Mouse (Mus musculus): ENCODE data around the gene Eif3k. TPM values are rescaled to one million over a fixed set of nuclear protein-coding genes. Genes with fewer than 3 reads are reported as not detected.
A peak's percentile ranks its signal among the peaks of the same experiment; 100 is the strongest.
"Not testable (repeated sequence)": the region's sequence is repeated elsewhere in the genome, so short reads cannot be mapped to it uniquely, and the experiment has no call there.

Eif3k gene
- polyA plus RNA-seq, 1 experiment from 2014 or later: 222 TPM

DNA sequence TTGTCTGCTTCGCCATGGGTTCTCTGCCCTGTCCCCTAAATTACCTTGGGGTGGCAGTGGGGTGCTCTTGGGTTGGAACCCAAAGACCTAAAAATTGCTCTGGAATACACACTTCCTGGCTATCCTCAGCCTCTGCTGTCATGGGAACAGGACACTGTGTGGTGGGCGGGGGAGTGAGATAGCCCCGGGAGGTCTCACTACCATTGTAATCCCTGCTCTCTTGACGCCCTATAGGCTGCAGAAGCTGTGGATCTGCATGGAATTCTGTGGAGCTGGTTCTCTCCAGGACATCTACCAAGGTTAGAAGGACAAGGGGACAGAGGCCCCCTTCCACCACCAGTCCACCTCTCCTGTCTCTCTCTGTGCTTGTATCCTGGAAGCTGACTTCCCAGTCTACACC is 2.2 kb upstream of the Eif3k start:
- Histone ChIP-seq H3K9me3 (replicated peaks) (no peaks in the 10 kb centered on the region), H3K9ac (no peak overlapping the region), H3K27me3 (no peaks in the 10 kb centered on the region), H3K4me3 (replicated peaks) (peak overlapping the region; percentile 78), H3K4me2 (peak overlapping the region; percentile 89), H3K27ac (replicated peaks) (0 out of 2 replicates have a peak overlapping the region, but pooled peaks have one; percentile 4), H3K36me3 (replicated peaks) (peaks cover 15% of the 10 kb centered on the region), H3K4me1 (replicated peaks) (peaks cover 37% of the 10 kb centered on the region)
- 60% methylated on average over 4 of the region's 4 CpGs for WGBS (ENCODE audit: insufficient replicate concordance)
- ATAC-seq (ENCODE audit: insufficient read depth): no peak

DNA sequence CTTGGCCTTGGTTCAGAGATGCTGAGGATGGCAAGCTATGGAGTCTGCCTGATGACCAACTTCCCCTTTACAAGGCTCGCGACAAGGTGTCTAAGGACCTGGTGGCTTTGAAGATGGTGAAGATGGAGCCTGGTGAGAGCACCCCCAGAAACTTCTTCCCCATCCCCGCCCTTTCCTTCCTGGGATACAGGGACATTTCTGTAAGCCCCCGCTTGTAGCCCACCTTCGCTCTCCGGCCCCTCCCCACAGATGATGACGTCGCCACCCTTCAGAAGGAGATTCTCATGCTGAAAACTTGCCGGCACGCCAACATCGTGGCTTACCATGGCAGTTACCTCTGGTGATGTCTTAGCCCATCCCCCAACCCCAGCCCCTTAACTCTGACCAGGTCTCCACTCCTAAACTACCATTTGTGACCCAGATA is 1.5 kb upstream of the Eif3k start:
- Histone ChIP-seq H3K36me3 (replicated peaks) (peaks cover 22% of the 10 kb centered on the region), H3K4me3 (replicated peaks) (peak overlapping the region; percentile 78), H3K27ac (replicated peaks) (peak overlapping the region; percentile 89), H3K4me2 (peak overlapping the region; percentile 89), H3K4me1 (replicated peaks) (peaks cover 38% of the 10 kb centered on the region), H3K27me3 (no peaks in the 10 kb centered on the region), H3K9ac (peak overlapping the region; percentile 73), H3K9me3 (replicated peaks) (no peaks in the 10 kb centered on the region)
- ATAC-seq (ENCODE audit: insufficient read depth): no peak
- 33% methylated on average over 11 of the region's 11 CpGs for WGBS (ENCODE audit: insufficient replicate concordance)

DNA sequence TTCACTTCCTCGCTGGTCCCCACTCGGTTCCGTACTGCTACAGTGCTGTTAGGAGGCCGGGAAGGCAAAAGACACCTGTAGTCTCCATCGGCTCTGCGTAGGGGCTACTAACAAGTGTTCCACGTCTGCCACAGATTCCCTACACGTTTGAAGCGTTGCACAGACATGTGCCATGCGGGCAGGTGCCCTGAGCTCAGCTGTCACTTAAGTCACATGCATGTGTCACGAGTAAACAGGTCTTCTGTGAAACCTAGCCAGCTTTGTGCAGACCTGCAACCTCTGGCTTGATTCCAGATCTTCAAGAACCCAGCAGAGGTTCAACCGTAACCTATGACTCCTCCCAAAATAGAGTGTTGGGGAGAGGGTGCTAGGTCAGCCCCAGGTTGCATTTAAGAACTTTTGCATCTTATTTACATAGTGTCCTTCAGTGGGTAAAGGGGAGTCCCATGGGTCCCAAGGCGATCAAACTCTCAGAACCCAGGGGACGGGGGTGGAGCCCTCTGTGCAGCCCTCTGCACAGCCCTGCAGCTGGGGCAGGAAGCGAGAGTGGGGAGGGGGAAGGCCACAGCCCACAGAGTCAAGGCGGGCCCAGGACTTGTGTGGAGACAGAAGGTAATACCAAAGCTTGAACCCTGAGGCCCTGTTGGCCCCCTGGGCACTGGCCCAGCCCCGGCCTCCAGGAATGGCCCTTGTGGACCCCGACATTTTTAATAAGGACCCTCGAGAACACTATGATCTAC is 780 bp upstream of the Eif3k start:
- Histone ChIP-seq H3K36me3 (replicated peaks) (peaks cover 29% of the 10 kb centered on the region), H3K4me3 (replicated peaks) (peak overlapping the region; percentile 78), H3K27ac (replicated peaks) (peak overlapping the region; percentile 89), H3K9ac (peak overlapping the region; percentile 73), H3K4me1 (replicated peaks) (peaks cover 38% of the 10 kb centered on the region), H3K27me3 (no peaks in the 10 kb centered on the region), H3K4me2 (peak overlapping the region; percentile 89), H3K9me3 (replicated peaks) (no peaks in the 10 kb centered on the region)
- WGBS (ENCODE audit: insufficient replicate concordance): 8% methylated on average over 19 of the region's 19 CpGs
- ATAC-seq (ENCODE audit: insufficient read depth): peak; percentile 40

DNA sequence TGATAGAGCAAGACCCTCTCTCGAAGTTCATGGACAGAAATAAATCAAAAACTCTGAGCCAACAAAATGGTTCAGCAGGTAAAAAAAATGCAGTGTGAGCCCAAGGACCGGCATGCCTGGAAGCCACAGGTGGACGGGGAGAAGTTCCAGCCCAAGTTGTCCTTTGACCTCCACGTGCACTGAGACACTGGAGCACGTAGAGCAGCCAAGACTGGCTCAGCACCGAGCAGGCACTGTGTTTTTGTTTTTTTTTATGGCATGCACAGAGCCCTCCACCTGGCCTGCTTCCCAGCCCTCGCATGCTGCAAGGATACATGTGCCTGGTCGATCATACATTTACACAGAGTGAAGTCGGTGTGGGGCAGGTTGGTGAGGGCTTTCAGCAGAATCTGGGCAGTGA is 4.1 kb downstream of the Eif3k start:
- no peak overlapping the region for H3K27ac ChIP-seq (replicated peaks)
- WGBS (ENCODE audit: insufficient replicate concordance): 81% methylated on average over 9 of the region's 9 CpGs
- H3K4me3 ChIP-seq (replicated peaks): no peak overlapping the region
- H3K4me2 ChIP-seq: no peak overlapping the region
- peaks cover 21% of the 10 kb centered on the region for H3K4me1 ChIP-seq (replicated peaks)
- no peak for ATAC-seq (ENCODE audit: insufficient read depth)
- H3K36me3 ChIP-seq (replicated peaks): peaks cover 72% of the 10 kb centered on the region
- H3K9me3 ChIP-seq (replicated peaks): no peaks in the 10 kb centered on the region
- H3K27me3 ChIP-seq: no peaks in the 10 kb centered on the region
- no peak overlapping the region for H3K9ac ChIP-seq

DNA sequence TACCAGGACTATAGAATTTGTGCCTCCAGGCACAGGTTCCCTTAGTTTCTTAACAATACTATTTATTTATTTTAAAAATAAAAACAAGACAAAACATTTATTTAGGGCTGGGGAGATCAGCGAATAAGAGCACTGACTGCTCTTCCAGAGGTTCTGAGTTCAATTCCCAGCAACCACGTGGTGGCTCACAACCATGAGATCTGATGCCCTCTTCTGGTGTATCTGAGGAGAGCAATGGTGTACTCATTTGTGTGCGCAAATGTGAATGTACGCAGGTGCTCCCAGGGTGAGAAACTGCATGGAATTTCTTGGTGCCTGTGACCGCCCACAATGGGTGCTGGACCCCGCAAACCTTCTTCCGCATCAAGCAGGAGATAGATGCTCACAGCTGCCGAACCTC is 8.6 kb downstream of the Eif3k start:
- Histone ChIP-seq H3K27ac (replicated peaks) (no peak overlapping the region), H3K9me3 (replicated peaks) (no peaks in the 10 kb centered on the region), H3K36me3 (replicated peaks) (peaks cover 70% of the 10 kb centered on the region), H3K4me1 (replicated peaks) (peaks cover 11% of the 10 kb centered on the region), H3K27me3 (no peaks in the 10 kb centered on the region), H3K4me3 (replicated peaks) (no peak overlapping the region), H3K9ac (no peak overlapping the region), H3K4me2 (no peak overlapping the region)
- 73% methylated on average over 8 of the region's 8 CpGs for WGBS (ENCODE audit: insufficient replicate concordance)
- no peak for ATAC-seq (ENCODE audit: insufficient read depth)

DNA sequence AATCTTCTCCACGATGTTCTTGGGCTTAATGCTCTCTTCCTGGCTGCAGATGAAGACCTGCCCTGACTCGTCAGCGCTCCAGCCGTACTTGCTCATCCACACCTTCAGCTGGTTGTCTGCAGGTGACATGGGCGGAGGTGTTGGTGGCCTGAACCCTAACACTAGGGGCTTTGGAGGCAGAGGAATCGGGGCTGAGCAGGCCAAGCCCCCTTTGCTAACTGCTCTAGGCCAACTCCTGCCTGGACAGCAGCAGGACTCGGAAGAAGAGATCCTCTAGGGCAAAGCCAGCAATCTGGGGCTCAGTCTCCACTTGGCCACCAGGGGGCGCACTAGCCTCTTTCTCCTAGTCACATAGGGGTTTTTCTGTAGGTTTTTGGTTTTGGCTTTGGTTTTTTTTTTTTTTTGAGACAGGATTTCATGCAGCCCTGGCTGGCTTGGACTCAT is 9.1 kb downstream of the Eif3k start:
- Histone ChIP-seq H3K36me3 (replicated peaks) (peaks cover 65% of the 10 kb centered on the region), H3K27me3 (no peaks in the 10 kb centered on the region), H3K4me2 (no peak overlapping the region), H3K4me1 (replicated peaks) (peaks cover 11% of the 10 kb centered on the region), H3K27ac (replicated peaks) (no peak overlapping the region), H3K9ac (no peak overlapping the region), H3K9me3 (replicated peaks) (no peaks in the 10 kb centered on the region), H3K4me3 (replicated peaks) (no peak overlapping the region)
- ATAC-seq (ENCODE audit: insufficient read depth): no peak
- 61% methylated on average over 8 of the region's 8 CpGs for WGBS (ENCODE audit: insufficient replicate concordance)

DNA sequence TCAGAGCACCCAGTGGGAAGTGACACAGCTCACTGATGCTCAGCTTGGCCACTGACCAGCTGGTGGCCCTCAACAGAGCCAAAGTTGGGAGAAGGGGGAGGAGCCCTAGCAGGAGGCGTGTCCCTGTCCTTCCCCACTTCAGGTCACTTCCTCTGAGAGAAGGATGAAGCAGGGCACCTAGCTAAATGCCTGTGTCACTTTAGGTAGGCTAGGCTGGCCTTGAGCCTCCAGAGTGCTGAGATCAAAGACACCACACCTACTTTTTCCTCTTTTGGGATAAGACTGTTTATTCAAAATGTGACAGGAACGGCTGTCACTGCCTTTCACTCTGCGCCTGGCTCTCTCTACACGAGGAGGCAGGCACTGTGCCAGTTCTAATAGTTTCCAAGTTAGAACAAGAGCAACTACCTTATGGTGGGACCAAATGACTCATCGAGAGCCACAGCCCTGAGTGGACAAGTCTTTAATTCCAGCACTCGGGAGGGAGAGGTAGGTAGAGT is 9.8 kb downstream of the Eif3k start:
- no peak for ATAC-seq (ENCODE audit: insufficient read depth)

DNA sequence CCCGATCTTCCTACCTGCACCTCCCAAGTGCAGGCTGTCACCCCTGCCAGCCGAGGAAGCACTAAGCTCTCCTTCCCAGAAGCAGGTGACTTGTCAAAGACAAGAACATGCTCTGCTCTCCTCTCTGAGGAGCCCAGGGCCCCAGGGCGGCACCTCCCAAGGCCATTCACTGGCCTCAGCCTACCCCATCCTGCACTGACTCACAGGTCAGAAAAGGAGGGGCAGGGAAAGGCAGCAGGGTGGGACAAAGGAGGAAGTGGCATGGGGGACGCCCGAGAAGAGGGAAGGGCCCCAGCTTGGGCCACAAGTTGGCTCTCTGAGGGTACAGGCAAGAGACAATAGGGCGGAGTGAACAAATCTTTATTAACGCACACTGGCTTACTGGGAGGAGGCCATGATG is 10.6 kb downstream of the Eif3k start:
- ATAC-seq (ENCODE audit: insufficient read depth): no peak
- H3K36me3 ChIP-seq (replicated peaks): peaks cover 50% of the 10 kb centered on the region

More for the DNA sequence above, 9.8 kb downstream of the Eif3k start:
- Histone ChIP-seq H3K9me3 (replicated peaks) (no peaks in the 10 kb centered on the region), H3K9ac (no peak overlapping the region), H3K27ac (replicated peaks) (no peak overlapping the region), H3K36me3 (replicated peaks) (peaks cover 58% of the 10 kb centered on the region), H3K4me3 (replicated peaks) (no peak overlapping the region), H3K27me3 (no peaks in the 10 kb centered on the region), H3K4me1 (replicated peaks) (peaks cover 15% of the 10 kb centered on the region), H3K4me2 (no peak overlapping the region)
- 78% methylated on average over 6 of the region's 6 CpGs for WGBS (ENCODE audit: insufficient replicate concordance)

DNA sequence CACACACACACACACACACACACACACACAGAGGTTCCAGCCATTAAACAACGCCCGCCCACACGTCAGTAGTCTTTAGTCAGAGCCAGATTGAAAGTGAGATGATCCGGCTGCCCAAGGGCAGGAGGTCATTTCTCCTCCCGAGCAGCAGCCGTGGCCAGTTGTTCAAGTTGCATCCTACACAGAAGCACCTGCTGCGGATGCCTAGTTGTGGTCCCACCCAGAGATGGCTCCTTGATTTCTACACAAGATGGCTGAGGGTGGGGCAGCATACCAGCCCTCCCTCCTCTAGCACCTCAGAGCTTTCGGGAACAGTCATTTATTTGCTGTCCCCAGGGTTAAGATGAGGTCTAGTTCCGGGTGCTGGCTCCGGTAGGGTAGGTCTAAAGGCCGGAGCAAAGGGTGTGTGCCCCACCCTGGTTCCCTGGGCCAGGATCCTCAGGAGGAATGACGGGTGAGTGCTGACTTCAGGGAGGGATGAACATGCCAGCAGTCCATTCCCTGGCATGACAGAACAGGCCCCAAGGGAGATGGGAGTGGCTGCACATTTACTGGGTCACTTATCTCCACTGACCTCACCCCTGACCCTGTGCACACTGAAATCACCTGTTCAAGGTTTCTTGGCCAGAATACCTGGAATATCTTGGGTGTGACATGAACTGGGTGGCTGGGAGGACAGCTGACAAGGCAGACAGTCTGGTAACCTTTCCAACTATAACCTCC is 11.8 kb downstream of the Eif3k start:
- peaks cover 23% of the 10 kb centered on the region for H3K4me1 ChIP-seq (replicated peaks)
- H3K27ac ChIP-seq (replicated peaks): no peak overlapping the region; the same call in 1 of the 2 replicates
- peaks cover 41% of the 10 kb centered on the region for H3K36me3 ChIP-seq (replicated peaks)
- no peaks in the 10 kb centered on the region for H3K9me3 ChIP-seq (replicated peaks)
- WGBS (ENCODE audit: insufficient replicate concordance): 67% methylated on average over 12 of the region's 12 CpGs
- H3K9ac ChIP-seq: no peak overlapping the region
- no peak overlapping the region for H3K4me2 ChIP-seq
- peak; percentile 8; the same call in 1 of the 2 replicates for ATAC-seq (ENCODE audit: insufficient read depth)
- H3K4me3 ChIP-seq (replicated peaks): no peak overlapping the region
- H3K27me3 ChIP-seq: no peaks in the 10 kb centered on the region

More for the DNA sequence above, 10.6 kb downstream of the Eif3k start:
- no peaks in the 10 kb centered on the region for H3K27me3 ChIP-seq
- H3K27ac ChIP-seq (replicated peaks): 0 out of 2 replicates have a peak overlapping the region, but pooled peaks have one; percentile 1
- H3K4me2 ChIP-seq: no peak overlapping the region
- WGBS (ENCODE audit: insufficient replicate concordance): 64% methylated on average over 7 of the region's 7 CpGs
- H3K4me3 ChIP-seq (replicated peaks): no peak overlapping the region
- peaks cover 18% of the 10 kb centered on the region for H3K4me1 ChIP-seq (replicated peaks)
- no peaks in the 10 kb centered on the region for H3K9me3 ChIP-seq (replicated peaks)
- no peak overlapping the region for H3K9ac ChIP-seq

DNA sequence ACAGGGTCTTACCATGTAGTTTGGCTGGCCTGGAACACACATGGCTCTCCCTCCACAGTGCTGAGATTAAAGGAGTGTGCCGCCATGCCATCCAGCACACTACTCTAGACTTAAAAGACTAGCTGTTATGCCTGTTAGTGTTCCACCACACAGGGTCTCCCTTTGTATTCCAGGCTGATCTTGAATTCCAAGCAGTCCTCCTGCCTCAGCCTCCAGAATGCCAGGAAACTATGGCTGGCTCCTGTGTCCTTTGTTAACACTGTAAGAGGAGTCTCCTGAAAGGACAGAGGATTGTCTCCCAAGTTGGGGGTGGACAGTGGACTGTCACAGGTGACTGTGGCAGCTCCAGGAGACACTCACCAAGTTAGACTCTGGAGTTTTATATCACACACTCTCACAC is 12.4 kb downstream of the Eif3k start:
- H3K4me1 ChIP-seq (replicated peaks): peaks cover 23% of the 10 kb centered on the region
- H3K9ac ChIP-seq: no peak overlapping the region
- H3K27me3 ChIP-seq: no peaks in the 10 kb centered on the region
- peaks cover 35% of the 10 kb centered on the region for H3K36me3 ChIP-seq (replicated peaks)
- H3K4me2 ChIP-seq: no peak overlapping the region
- no peak overlapping the region for H3K4me3 ChIP-seq (replicated peaks)
- H3K9me3 ChIP-seq (replicated peaks): no peaks in the 10 kb centered on the region
- no peak overlapping the region for H3K27ac ChIP-seq (replicated peaks)
- 90% methylated on average over 1 of the region's 1 CpGs for WGBS (ENCODE audit: insufficient replicate concordance)
- ATAC-seq (ENCODE audit: insufficient read depth): no peak

DNA sequence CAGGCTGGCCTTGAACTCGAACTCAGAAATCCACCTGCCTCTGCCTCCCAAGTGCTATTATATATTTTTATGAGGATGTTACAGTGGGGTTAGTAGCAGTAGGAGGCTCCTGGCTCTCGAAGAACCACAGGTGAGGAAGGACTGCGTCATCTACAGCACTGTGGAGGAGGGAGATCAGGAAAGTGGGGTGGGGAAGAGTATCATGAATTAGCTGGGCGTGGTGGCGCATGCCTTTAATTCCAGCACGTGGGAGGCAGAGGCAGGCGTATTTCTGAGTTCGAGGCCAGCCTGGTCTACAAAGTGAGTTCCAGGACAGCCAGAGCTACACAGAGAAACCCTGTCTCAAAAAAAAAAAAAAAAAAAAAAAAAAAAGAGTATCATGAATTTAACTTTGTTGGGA is 13.5 kb downstream of the Eif3k start:
- not testable (repeated sequence) for H3K9me3 ChIP-seq (replicated peaks); H3K27ac ChIP-seq (replicated peaks); H3K4me2 ChIP-seq; H3K27me3 ChIP-seq; H3K4me3 ChIP-seq (replicated peaks); ATAC-seq (ENCODE audit: insufficient read depth); H3K9ac ChIP-seq
- Histone ChIP-seq H3K36me3 (replicated peaks) (peaks cover 24% of the 10 kb centered on the region), H3K4me1 (replicated peaks) (peaks cover 29% of the 10 kb centered on the region)
- 76% methylated on average over 8 of the region's 8 CpGs for WGBS (ENCODE audit: insufficient replicate concordance)

Data from liver, embryonic 15.5 days (tissue).